Mouse (Mus musculus): ENCODE measurements around the gene 4933427D14Rik. TPM values are rescaled to one million over a fixed set of nuclear protein-coding genes. Genes with fewer than 3 reads are reported as not detected.

4933427D14Rik gene
- total RNA-seq, 2 experiments from 2014 or later, result 8.8 to 9.4 TPM

DNA sequence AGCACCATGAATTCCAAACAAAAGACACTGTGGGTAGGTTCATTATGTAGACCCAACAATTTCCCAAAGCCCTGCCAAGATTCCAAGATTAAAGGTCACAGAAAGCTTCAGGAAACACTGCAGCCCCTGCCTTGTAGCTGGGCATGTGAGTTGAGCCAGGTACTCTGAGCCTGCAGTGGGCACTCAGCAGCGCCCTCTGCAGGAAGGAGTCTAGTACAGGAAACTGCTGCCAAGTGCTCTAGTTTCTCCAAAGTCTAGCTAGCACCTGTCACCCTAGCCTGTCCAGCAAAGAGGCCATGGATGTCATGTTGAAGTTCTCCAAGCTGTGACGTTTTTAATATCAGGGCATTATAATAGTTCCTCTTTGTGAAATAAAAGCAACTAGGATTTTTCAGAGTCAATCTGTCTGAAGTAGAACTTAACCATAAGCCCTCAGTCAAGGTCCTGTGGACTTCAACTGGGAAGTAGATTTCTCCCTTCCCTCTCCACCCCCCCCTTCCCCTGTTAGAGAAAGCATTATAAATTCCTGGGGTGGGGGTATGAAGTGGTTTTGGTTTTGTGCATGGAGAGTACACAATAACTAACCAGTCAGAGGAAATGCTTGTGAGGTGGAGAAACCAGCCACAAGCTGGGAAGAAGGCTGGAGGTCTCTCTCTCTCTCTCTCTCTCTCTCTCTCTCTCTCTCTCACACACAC is 61.9 kb downstream of the 4933427D14Rik start:
- no peak; the same call in 1 of the 2 replicates for ATAC-seq (ENCODE audit: poor library complexity, severe bottlenecking)

DNA sequence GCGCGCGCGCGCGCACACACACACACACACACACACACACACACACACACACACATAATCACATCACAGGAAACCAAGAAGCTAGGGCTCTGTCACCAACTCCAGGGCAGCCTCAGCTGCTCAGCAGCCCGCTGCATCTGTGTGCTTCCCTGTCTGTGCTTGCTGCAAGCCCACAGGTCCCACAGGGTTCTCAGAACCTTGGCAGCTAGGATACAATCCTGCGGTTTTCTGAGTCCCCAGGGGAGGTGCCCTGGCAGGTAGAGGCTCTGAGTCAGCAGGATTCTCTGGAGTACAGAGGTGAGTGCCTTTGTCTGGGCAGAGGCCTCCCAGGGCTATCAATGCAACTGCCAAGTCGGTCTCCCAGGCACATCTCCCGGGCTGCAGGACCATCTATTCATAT is 64.4 kb downstream of the 4933427D14Rik start:
- no peak for ATAC-seq (ENCODE audit: poor library complexity, severe bottlenecking)

DNA sequence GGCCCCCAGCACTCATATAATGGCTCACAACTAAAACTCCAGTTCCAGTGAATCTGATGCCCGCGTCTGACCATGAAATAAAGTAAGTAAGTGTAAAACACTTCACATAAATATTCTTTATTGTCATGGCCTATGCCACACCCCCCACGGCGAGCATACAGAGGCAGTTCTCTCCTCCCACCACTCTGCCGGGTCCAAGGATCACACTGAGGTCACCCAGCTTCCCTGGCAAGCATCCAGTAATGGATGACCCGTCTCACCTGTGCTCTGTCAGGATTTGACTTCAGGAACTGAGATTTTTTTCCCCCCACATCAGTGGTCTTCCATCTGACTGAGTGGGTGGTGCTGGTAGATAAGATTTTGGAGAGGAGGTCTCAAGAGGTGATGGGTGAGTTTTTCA is 67.1 kb downstream of the 4933427D14Rik start:
- no peak for ATAC-seq (ENCODE audit: poor library complexity, severe bottlenecking)

DNA sequence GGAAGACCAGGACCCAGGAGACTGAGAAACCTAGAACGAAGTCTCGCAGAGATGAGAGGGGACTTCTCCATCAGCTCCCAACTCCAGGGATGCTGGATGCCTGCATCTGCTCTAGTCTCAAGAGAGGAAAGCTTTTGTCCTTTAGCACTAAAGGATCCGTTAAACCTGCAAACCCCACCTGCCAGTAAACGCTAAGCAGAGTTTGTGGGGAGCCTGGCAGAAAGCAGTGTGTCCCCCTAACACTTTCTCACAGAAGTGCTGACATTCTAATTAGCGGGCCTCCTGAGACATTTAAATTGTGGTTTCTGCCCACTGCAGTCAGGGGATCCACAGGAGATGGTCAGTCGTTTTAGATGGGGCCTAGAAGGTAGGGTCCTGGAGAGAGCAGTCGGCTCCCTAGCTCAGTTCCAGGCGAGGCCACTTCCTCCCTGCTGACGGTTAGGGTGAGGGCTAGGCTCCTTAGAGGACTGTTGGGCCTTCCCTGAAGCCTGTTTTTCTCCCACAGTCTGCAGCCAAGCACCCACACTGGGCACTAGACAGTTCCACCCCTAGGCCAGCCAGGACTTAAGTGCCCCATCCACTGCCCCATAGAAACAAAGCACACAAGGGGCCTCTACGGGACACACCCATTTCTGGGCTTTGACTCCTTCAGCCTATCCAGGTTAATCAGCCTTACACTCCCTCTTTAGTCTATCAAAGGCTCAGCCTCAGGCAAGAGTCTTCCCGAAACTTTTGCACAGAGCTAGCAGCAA is 70.9 kb downstream of the 4933427D14Rik start:
- ATAC-seq (ENCODE audit: poor library complexity, severe bottlenecking), result no peak

DNA sequence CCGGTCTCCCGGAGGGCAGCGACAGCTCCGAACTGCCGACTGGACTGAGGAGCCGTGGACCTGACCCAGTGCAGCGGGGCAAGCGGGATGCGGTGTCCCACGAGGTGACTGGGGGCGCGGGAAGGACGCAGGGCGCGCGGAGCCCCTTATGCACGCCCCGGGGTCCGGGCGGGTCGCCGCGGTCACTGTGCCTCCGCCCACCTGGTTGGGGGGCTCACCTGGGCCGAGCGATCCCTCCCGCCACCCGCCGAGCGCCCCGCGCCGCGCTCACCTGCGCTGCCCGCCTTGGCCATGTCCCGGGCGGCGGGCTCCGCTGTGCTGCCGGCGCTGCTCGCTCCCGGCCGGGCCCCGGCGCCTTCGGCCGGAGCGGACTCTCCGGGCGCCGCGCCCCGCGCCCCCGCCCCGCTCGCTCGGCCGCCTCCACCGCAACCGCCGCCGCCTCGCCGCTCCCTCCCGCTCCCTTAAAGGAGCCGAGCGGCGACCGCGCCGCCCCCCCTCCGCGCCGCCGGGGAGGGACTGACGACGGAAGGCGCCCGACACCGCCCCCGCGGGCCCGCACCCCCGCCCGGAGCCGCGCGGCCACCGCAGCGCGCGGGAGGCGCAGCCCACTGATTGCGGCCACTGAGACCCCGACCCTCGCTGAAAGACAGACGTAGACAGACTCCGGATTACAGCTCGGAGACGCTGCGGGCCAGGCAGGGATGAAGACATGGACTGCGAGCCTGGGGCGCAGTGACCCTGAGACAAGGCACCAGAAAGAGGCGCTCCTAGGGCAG is 71.7 kb downstream of the 4933427D14Rik start, which contains the start of gene Pitpnm3:
TSS of gene Pitpnm3 (minus strand) at position 396 of the 776 bp plus-strand sequence.
- no peak for ATAC-seq (ENCODE audit: poor library complexity, severe bottlenecking)

DNA sequence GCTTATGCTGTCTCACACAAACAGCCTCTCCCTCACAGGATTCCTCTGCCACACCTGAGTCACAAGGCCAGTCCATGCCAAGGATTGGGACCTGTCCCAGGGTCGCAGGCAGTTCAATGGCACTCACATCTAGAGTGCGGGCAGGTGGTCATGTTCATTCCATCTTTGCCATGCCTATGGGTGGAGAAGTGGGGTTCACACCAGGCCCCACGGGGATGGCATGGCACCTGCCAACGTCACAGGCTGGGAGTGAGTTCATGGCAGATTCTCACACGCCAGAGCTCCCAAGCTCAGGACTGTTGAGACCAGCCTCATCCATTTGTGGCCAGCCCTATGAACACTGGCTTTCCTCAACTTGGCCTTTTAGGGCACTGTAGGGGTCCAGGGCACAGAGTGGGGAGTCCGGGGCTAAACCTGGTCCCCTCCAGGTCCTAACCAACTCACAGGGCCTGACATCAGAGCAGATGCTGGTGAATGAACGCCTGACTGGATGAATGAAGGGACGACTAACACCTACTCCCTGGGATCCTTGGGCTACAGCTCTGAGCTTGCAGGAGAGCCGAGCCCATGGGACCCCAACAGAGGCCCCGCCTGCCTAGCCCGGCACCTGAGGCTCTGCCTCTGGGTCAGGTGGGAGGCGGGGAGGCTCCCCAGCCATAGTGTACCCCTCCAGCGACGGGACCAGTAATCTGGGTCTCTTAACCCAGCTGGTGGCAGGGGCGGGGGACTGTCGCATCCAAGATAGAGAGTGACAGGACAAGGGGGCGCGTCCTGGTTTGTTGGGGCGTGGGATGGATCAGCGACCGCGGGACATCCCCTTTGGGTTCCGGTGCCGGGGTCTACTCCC is 72.5 kb downstream of the 4933427D14Rik start:
- ATAC-seq (ENCODE audit: poor library complexity, severe bottlenecking), result no peak

DNA sequence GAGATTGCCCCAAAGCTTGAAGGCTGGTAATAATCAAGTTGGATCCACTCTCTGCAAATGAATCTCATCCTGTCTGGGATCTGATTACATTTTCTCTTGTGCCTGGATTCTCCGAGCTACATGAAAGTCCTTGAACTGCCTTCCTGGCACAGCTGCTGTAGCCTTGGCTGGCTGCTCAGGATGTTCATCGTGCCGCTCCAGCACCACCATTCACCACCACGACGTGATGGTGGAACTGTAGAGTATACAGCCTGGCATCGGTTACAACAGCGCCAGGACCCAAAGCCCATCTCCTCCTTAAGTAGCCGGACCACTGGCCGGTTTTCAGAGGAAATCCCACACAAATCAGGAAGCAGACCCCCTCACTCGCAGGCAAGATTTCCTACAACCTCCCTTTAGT is 74.2 kb downstream of the 4933427D14Rik start:
- ATAC-seq (ENCODE audit: poor library complexity, severe bottlenecking), result no peak

DNA sequence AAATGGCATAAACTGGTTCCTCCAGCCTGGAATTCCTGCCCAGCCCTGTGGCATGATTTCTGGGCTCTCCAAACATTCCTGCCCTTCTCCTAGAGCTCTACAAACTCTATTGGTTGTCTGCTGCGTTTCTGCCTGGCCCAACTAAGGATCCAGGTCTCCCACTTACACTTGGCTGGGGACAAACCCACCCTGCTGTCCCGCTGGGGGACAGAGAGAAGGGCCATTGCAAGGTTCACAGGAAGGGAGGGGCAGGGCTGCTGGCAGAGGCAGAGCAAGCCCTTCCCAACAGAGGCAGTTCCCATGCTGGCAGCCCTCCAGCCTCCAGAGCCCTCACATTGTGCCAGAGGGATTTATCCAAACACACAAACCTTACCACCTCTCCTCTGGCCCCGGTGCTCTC is 75.0 kb downstream of the 4933427D14Rik start:
- no peak for ATAC-seq (ENCODE audit: poor library complexity, severe bottlenecking)

DNA sequence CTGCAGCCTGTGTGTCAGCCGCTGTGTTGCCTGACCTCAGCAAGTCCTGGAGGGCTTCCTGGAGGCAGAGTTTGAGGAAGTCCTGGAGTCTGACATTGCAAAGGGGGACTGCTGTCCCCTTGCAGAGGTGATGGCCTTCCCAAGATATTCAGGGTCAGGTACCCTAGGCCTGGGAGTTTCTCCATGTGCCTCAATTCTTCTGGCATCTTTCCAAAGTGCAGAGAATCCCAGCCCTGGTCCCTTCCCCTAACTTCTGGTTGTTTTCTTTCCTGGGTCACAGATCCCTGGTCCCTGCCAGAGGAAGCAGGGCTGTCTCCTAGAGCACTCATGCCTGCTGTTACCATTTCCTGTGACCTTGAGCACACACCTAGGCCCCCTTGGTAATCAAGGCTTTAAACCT is 75.6 kb downstream of the 4933427D14Rik start:
- no peak for ATAC-seq (ENCODE audit: poor library complexity, severe bottlenecking)

DNA sequence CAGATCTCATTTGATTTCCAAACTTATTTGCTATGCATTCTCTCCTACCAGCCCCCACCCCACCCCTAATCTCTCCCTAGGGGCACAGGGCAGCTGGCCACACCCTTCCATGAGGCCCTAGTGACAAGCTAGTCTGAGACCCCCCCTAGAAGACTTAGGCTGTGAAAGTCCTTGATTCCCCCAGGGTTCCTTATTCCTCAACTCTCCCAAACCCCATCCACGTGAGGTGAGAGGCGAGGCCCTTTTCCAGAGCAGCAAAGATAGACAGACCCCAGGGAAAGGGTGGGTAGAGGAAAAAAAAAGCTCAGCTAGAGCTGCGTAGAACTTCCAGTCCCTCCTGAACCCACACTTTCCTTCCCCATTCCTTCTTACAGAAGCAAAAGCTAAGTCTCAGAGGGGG is 76.4 kb downstream of the 4933427D14Rik start:
- ATAC-seq (ENCODE audit: poor library complexity, severe bottlenecking), result no peak

DNA sequence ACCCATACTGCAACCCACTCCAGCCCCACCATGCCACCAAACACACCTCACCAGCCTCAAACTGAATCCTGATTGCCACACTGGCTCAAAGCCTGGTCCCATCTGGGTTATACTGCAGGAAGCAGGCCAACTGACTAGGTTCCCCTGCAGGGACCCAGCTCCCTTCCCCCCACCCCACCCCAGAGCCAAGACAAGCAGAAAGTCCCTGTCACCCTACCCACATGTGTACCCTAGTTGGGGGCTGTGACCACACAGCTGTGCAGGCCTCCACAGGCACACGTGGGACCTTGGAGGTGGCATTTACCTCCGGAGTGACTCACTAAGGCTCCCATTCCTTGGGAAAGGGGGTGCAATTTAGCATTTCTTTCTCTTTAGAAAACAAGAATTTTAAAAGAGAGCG is 76.8 kb downstream of the 4933427D14Rik start:
- no peak for ATAC-seq (ENCODE audit: poor library complexity, severe bottlenecking)

DNA sequence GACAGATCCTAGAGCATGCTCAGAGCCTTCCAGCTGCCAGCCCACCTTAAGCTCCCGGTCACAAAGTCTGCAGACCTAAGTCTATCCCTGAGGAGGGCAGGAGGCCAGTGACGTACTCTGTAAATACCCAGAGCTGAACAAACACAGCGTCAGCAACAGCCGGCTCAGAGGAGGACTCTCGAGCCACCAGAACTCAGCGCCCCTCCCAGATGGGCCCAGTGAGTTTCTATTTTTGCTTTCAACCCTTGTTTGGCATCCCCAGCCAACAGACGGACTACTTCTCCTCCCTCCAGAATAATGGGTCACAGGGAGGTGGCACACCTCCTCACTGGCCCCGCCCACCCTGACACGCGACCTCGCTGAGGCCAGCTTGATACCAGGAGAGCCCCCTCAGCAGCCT is 77.2 kb downstream of the 4933427D14Rik start:
- no peak for ATAC-seq (ENCODE audit: poor library complexity, severe bottlenecking)

DNA sequence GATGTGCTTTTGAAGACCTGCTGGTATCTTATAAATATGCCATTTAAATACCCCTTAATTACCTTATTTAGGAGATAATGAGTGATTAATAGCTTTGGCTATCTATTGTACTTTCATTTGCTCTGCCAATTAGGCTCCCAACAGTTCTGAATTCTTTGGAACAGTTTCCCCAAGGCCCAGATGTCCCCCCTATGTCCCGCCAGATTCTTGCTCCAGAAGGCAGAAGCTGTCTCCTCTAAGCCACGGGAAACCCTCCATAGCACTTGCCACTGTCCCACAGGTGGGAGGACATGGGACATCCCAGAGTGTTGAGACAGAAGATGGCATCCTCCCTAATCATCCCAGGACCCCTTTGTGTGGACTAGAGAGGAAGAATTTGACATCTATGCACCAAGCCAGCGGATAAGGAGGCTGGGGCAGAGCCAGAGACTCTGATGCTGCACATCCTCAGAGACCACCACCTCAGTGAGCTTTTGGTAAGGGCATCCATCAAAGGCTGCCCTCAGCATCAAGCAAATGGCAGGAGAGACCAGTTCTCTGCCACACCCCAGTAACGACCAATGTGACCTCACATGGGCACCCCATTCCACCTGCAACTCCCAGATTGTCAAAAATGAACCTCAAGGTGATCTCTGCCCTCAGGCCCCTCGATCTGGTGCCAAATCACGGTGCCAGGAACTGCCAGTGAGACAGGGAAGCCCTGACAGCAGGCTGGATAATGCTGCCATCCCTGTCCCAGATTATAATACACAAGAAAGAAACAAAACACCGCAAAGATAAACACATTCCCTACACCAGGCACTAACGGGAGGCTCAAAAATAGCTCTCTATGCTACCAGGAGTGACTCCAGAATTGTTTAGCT is 78.0 kb downstream of the 4933427D14Rik start:
- ATAC-seq (ENCODE audit: poor library complexity, severe bottlenecking), result no peak

DNA sequence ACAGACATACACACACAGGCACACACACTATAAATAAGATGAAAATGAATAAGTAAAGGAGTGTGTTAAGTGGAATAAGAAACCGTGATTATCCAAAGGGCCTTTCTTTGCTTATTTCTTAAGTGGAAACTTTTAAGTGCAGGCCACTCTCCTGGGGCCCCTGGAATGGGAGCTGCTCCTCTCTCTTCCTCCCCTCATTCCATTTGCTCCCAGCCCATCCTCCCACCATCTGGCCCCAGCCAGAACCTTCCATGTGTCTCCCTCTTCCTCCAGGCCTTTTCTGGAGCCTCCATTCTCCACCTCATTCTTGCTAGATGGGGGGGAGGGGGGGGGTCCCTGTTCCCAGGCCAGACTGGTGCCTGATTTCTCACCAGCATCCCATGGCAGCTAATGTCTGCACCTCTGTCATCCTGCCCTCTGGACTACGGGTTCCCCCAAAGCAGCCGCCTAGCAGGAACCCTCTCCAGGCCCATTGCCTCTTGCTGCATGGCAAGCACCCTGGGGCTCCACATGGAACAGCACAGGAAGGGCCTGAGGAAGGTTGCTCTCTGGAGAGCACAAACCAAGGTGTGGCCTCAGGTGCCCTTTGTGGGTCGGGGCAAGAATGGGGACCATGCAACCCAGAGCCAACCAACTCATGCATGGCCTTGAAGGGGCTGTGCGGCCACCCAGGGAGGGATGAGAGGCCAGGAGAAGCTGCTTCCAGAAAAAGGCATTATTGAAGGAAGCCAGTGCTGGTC is 79.6 kb downstream of the 4933427D14Rik start:
- no peak for ATAC-seq (ENCODE audit: poor library complexity, severe bottlenecking)

DNA sequence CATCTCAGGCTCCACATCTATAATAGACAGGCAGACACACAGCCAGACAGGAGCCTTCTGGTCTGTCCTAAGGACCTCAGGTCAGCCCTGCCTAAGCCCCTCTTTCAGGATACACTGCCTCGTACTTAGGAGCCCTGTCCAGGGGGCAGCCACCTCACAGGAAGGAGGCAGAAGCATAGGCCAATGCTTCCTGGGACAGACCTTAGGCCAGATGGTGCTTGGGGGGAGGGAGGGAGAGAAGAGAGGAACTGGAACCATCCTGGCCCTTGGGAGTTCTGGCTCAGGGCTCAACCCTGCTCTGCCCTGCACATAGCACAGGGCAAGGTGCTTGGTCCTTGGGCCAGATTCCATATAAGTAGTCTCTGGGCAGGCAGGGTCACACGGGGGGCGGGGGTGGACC is 81.5 kb downstream of the 4933427D14Rik start:
- no peak for ATAC-seq (ENCODE audit: poor library complexity, severe bottlenecking)

DNA sequence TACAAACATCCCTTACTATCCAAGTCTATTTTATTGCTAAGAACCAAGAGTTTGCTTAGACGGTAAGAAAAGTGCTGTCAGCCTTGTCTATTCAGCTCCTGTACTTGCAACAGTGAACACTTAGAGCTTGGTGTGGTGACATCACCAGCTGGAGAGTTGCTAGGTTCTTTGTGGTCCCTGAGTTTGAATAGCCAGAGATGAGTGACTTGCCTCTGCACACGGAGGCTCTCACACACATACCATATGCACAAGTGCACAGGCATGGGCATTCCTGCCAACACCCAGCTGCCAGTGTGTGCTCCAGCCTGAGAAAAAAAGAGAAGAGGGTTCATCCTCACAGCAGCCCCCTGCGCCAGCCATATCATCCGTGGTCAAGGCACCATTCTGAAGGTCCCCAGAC is 83.7 kb downstream of the 4933427D14Rik start:
- no peak for ATAC-seq (ENCODE audit: poor library complexity, severe bottlenecking)

DNA sequence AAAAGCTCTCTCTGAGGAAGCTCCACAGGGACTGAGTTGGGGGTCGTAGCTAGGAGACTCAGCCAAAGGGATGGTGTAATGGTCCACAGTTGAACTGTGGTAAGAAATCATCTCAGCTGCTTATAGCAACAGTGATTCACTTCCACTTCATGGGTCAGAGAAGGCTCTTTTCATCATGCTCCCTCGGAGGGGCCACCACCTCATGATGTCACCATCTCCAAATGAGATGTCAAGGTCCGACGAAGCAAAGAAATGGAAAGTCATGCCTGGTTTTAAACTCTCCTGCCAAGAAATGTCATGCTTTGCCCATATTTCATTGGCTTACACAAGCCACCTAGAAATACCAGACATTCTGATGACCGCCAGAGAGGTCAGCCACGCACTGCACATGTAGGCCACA is 86.9 kb downstream of the 4933427D14Rik start:
- ATAC-seq (ENCODE audit: poor library complexity, severe bottlenecking), result no peak

DNA sequence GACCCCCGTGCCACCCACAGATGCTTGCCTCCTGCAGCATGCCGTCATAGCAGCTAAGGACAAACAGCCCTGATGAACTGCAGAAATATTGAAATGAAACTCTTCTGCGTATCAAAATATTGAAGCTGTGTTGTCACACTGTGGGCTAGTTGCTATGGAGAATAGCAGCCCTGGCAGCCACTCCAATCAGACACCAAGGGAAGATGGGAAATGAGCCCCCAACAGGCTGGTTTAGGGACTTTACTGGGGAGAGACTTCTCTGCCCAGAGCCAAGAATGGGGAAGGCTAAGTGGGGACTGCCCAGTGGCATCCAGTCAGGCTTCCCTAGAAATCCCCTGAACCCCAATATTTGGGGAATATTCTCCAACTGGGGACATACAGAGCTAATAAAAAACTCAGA is 88.6 kb downstream of the 4933427D14Rik start:
- ATAC-seq (ENCODE audit: poor library complexity, severe bottlenecking), result no peak

DNA sequence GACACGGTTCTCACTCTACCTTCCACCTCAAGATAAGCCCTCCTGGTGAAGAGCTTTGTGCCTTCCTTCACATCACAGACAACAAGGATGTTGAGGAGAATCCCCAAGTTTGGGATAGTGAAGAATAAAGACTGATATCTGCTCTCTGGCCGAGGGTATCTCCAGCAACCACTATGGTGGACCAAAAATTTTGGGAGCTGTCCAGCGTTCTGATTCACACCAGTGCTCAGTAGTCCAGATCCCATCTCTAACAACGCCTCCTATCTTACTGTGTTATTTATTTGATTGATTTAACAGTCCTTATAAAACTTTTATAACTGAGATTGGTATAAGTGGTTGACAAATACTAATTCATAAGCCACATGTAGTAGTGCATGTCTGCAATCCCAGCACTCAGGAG is 94.0 kb downstream of the 4933427D14Rik start:
- no peak for ATAC-seq (ENCODE audit: poor library complexity, severe bottlenecking)
